Mouse (Mus musculus) embryonic facial prominence, embryonic 13.5 days (tissue): ENCODE data around the gene Ccdc173. TPM values are rescaled to one million over a fixed set of nuclear protein-coding genes. Genes with fewer than 3 reads are reported as not detected.

Experiments
- ATAC-seq: fragments of 200-750 bp; cut with Nextera tagmentation; 2 replicates; pipeline ENCODE4 v1.8.0; 2017; ENCODE audit warnings: low read depth; ENCODE audit not compliant: insufficient number of reproducible peaks, insufficient read depth, low FRiP score, low TSS enrichment
- H3K27ac ChIP-seq: fragments of 300-500 bp; sonication (generic); 2 replicates; pipeline ENCODE4 v1.5.1; 2015; ENCODE audit warnings: moderate library complexity, mild to moderate bottlenecking, inconsistent platforms
- H3K27me3 ChIP-seq: fragments of 300-500 bp; sonication (generic); 2 replicates; pipeline ENCODE4 v1.6.1; 2015; ENCODE audit warnings: mild to moderate bottlenecking, inconsistent platforms
- H3K36me3 ChIP-seq: fragments of 300-500 bp; sonication (generic); 2 replicates; pipeline ENCODE4 v1.6.1; 2015; ENCODE audit warnings: mild to moderate bottlenecking, inconsistent platforms
- H3K4me1 ChIP-seq: fragments of 300-500 bp; sonication (generic); 2 replicates; pipeline ENCODE4 v1.6.1; 2015; ENCODE audit warnings: inconsistent platforms
- H3K4me2 ChIP-seq: fragments of 300-500 bp; sonication (generic); 2 replicates; pipeline ENCODE4 v1.6.1; 2015; ENCODE audit warnings: moderate library complexity, mild to moderate bottlenecking, inconsistent platforms
- H3K4me3 ChIP-seq: fragments of 300-500 bp; sonication (generic); 2 replicates; pipeline ENCODE4 v1.5.1; 2015; ENCODE audit warnings: mild to moderate bottlenecking, inconsistent platforms
- H3K9ac ChIP-seq: fragments of 300-500 bp; sonication (generic); 2 replicates; pipeline ENCODE4 v1.6.1; 2015; ENCODE audit warnings: mild to moderate bottlenecking, inconsistent platforms
- H3K9me3 ChIP-seq: fragments of 300-500 bp; sonication (generic); 2 replicates; pipeline ENCODE4 v1.6.1; 2016; ENCODE audit warnings: inconsistent platforms
- WGBS: fragments of 180-500 bp; shearing (Covaris S2); methylation state at CpG from one replicate; pipeline ENCODE4 v1.1.7; 2015; ENCODE audit warnings: mixed read lengths; 5-methylcytosine and 5-hydroxymethylcytosine counted together
- polyA plus RNA-seq: library from polyadenylated mRNA; unstranded; fragments of >200 nt; fragmentation: Nextera tagmentation; extraction: Ambion mirVana; gene quantifications from 2 replicates; pipeline ENCODE4 v1.2.1, GENCODE M21; 2015

Ccdc173 gene
- polyA plus RNA-seq, 1 experiment from 2014 or later = 3.6 TPM

DNA sequence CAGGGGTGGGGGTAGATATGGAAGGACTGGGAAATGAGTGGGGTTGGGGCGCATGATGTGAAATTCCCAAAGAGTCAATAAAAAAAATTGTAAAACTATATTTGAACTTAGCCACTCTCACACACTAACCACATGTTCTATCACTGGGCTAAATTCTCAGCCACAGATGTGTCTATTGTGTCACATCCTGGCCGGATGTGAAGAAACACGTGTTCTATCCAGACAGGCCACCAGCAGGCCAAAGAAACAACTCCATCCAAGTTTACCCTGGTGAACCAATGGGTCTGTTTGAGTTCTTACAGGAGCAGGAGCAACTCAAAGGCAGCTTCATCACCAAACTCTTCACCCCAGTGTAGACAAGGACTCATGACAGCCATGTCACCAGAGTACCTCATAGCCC, 72.9 kb downstream of the Ccdc173 start:
- 77% methylated on average over 3 of the region's 3 CpGs for WGBS

DNA sequence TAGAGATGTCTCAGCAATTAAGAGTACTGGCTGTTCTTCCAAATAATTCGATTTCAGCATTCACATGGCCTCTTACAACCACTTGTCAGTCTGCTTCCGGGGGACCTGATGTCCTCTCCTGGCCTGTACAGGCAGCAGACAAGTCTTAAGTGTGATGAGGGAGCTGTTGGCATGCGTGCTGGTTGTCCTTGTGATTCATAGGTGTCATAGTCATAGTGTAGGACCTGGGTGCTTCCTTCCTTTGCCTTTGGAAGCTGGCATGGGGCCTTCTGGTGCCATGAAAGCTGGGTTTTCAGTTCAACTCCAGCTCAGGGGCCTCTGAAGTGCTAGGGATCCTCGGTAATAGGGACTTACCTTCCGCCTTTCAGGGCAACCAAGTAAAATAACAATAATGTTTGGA, 75.2 kb downstream of the Ccdc173 start:
- 0 out of 2 replicates have a peak, but pooled peaks cover 3% of the 10 kb centered on the region for H3K4me1 ChIP-seq
- no peak overlapping the region for H3K4me3 ChIP-seq
- H3K9me3 ChIP-seq = no peaks in the 10 kb centered on the region
- ATAC-seq = no peak
- 0 out of 2 replicates have a peak, but pooled peaks cover 6% of the 10 kb centered on the region for H3K27me3 ChIP-seq
- H3K27ac ChIP-seq = no peak overlapping the region
- no peaks in the 10 kb centered on the region for H3K36me3 ChIP-seq
- 77% methylated on average over 5 of the region's 5 CpGs for WGBS
- H3K9ac ChIP-seq = no peak overlapping the region
- H3K4me2 ChIP-seq = no peak overlapping the region

More for the DNA sequence above, 72.9 kb downstream of the Ccdc173 start:
- ATAC-seq = no peak
- Histone ChIP-seq H3K4me2 (no peak overlapping the region), H3K27me3 (peaks cover 11% of the 10 kb centered on the region; the same call in 1 of the 2 replicates), H3K9me3 (no peaks in the 10 kb centered on the region), H3K4me3 (no peak overlapping the region), H3K27ac (no peak overlapping the region), H3K9ac (no peak overlapping the region), H3K36me3 (no peaks in the 10 kb centered on the region), H3K4me1 (0 out of 2 replicates have a peak, but pooled peaks cover 3% of the 10 kb centered on the region)

DNA sequence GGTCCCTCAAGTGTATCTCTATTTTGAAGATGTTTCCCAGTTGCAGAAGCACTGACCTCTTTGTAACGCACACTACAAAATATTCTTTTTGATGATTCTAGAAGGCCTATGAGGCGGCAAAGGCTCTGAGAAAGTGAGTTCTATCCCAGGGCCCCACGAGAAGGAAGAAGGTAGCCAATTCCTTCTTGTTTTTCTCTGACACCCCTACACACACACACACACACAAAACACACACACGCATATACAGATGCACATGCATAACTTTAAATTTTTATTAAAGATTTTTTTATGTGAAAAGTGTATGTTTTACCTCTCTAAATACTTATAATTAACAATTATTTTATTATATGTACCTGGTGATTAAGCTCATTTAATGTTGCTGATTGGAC, 75.8 kb downstream of the Ccdc173 start:
- ATAC-seq = no peak

DNA sequence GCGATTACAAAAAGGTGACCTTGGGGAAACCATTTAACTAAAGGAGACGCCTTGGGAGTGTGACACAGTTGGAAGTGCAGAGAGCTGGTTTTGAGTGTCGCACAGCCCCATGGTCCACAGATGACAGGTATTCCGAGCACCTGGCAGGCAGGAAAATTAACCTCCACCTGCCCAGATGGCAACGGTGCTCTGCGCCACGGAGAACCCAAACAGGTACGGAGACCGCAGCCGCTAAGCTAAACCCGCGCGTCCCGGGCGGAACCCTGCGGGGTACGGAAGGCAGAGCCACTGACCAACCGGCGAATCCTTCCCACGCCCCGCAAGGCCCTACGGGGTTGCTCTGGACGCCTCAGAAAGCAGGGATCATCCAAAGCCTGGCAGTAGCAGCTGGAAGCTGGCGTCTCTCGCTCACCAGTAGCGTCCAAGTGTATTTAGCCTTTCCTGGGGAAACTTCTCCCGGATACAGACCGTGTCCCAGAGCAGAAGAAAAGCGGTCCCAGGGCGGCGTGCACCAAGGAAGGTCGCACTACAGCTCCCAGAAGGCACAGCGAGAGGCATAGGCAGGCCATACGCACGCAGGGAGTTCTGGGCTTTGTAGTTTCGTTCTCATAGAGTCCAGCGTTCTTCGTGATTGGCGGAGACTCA, 76.3 kb downstream of the Ccdc173 start, which contains the start of gene Fastkd1:
Fastkd1 (minus strand) TSS at position 536 of the 645 bp plus-strand sequence.
- Histone ChIP-seq H3K27me3 (0 out of 2 replicates have a peak, but pooled peaks cover 6% of the 10 kb centered on the region), H3K4me2 (peak within 1 kb of the TSS; percentile 77), H3K4me1 (0 out of 2 replicates have a peak, but pooled peaks cover 3% of the 10 kb centered on the region), H3K9me3 (no peaks in the 10 kb centered on the region), H3K9ac (peak within 1 kb of the TSS; percentile 82), H3K36me3 (no peaks in the 10 kb centered on the region), H3K4me3 (peak within 1 kb of the TSS; percentile 91), H3K27ac (0 out of 2 replicates have a peak within 1 kb of the TSS, but pooled peaks have one; percentile 55)
- ATAC-seq = peak; percentile 94
- under 1% methylated on average over 39 of the region's 39 CpGs for WGBS

More for the DNA sequence above, 75.8 kb downstream of the Ccdc173 start:
- Histone ChIP-seq H3K27ac (no peak overlapping the region), H3K4me2 (peak overlapping the region; percentile 77), H3K9ac (no peak overlapping the region), H3K4me1 (0 out of 2 replicates have a peak, but pooled peaks cover 3% of the 10 kb centered on the region), H3K4me3 (peak overlapping the region; percentile 91), H3K27me3 (0 out of 2 replicates have a peak, but pooled peaks cover 6% of the 10 kb centered on the region), H3K36me3 (no peaks in the 10 kb centered on the region), H3K9me3 (no peaks in the 10 kb centered on the region)
- WGBS = 35% methylated on average over 4 of the region's 4 CpGs

DNA sequence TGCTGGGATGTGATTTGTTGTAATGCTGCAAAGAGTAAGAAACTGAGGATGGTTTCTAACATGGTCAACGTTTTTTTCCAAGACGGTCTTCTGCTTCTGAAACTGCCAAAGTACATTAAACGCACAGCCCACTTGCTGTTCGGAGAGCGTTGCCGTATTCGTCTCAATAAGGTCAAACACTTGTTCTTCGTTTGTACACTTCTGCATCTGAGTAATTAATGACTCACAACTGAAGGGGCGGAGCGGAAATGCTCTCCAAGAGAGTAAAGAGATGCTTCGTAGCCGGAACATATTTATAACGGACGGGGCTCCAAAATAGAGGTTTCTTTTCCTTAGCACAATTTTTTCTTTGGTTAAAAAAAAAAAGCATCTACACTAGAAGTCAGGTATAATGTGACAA, 77.2 kb downstream of the Ccdc173 start:
- Histone ChIP-seq H3K4me1 (0 out of 2 replicates have a peak, but pooled peaks cover 3% of the 10 kb centered on the region), H3K9me3 (no peaks in the 10 kb centered on the region), H3K9ac (no peak overlapping the region), H3K4me2 (peak overlapping the region; percentile 77), H3K27ac (no peak overlapping the region), H3K27me3 (0 out of 2 replicates have a peak, but pooled peaks cover 6% of the 10 kb centered on the region), H3K36me3 (peaks cover 3% of the 10 kb centered on the region; the same call in 1 of the 2 replicates), H3K4me3 (no peak overlapping the region)
- 89% methylated on average over 14 of the region's 14 CpGs for WGBS
- ATAC-seq = no peak

Other genes with a start within 250 kb of the Ccdc173 start
- 0.34 and 0.40 TPM in 2 replicates for gene Lrp2, start 203.5 kb downstream of the Ccdc173 start, polyA plus RNA-seq
- gene Bbs5, start 142.4 kb downstream of the Ccdc173 start, polyA plus RNA-seq = 21.3 and 23.9 TPM in 2 replicates
- 2.4 and 3.2 TPM in 2 replicates for gene Klhl41, start 119.5 kb downstream of the Ccdc173 start, polyA plus RNA-seq
- 11.2 and 12.6 TPM in 2 replicates for gene Fastkd1, start 76.1 kb downstream of the Ccdc173 start, polyA plus RNA-seq
- gene Ppig, start 67.0 kb downstream of the Ccdc173 start, polyA plus RNA-seq = 179 and 195 TPM in 2 replicates
- gene Phospho2, start within 50 bp of the Ccdc173 start, polyA plus RNA-seq = 25.4 and 25.6 TPM in 2 replicates
- gene Klhl23, start 32.4 kb upstream of the Ccdc173 start, polyA plus RNA-seq = 27.3 and 31.4 TPM in 2 replicates
- gene Ssb, start 72.0 kb upstream of the Ccdc173 start, polyA plus RNA-seq = 396 and 412 TPM in 2 replicates
- 41.1 and 45.6 TPM in 2 replicates for gene Mettl5, start 96.0 kb upstream of the Ccdc173 start, polyA plus RNA-seq
- 16.7 and 17.1 TPM in 2 replicates for gene Ubr3, start 107.7 kb upstream of the Ccdc173 start, polyA plus RNA-seq
- 0.07 TPM in 1 of 2 replicates, not detected in the other for gene Myo3b, start 249.6 kb upstream of the Ccdc173 start, polyA plus RNA-seq